Mouse (Mus musculus): ENCODE results near the gene Krtap6-1.
"Not testable (repeated sequence)": the region's sequence is repeated elsewhere in the genome, so short reads cannot be mapped to it uniquely, and the experiment has no call there.

The Krtap6-1 gene

DNA sequence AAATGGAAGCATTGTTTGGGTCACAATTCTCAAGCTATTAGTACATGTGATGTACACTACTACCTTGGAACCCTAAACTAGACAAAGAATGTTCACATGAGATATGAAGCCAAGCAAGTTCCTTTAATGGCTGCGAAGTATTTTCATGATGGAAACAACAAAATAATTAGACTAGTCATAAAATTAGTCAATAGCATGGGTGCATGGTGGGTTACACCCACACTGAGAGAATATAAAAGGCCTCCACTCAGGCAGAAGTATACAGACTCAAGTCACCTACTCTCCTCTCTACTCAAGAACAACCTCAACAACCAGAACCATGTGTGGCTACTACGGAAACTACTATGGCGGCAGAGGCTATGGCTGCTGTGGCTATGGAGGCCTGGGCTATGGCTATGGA lies at the start of gene Krtap6-1:
TSS of gene Krtap6-1 (plus strand) at position 301 of the 400 bp plus-strand sequence.
- DNase-seq (ENCODE audit: low spot score): not testable (repeated sequence)

- no peak for DNase-seq (ENCODE audit: low spot score)
Observed at GRCm38 (mm10) chr16:89010659-89011058, 20.8 kb upstream of the Krtap6-1 start, which contains the start of gene Krtap22-2. TSS of gene Krtap22-2 (minus strand) at chr16:89010759.

DNA sequence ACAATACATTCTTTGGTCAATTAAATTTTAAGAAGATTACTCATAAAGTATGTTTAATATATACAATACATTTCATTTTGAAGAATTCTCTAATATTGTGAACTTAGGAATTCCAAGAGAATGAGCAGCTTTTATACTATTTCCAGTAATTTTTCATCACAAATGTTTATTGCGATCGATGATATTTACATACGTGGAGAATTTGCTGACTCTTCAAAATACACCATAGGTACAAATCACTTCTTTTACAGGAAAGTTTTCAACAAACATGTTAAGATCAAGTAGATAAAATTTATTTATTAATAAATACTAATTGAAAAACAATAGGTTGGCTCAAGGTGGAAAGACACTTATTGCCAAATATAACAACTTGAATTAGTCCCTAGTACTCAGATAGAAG lies 17.5 kb upstream of the Krtap6-1 start:
- DNase-seq (ENCODE audit: low spot score): no peak

DNA sequence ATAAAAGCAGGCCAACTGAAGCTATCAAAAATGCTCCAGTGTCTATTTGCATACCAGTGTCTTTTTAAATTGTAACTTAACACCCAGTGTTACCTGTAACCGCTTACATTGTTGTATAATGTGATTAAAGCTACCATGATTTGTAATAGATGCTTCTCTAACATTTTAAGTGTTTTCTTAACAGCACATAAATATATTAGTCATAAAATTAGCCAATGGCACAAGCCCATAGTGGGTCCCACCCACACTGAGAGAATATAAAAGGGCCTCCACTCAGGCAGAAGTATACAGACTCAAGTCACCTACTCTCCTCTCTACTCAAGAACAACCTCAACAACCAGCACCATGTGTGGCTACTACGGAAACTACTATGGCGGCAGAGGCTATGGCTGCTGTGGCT lies 16.5 kb upstream of the Krtap6-1 start, which contains the start of gene Gm10229:
TSS of gene Gm10229 (plus strand) at position 301 of the 400 bp plus-strand sequence.
- not testable (repeated sequence) for DNase-seq (ENCODE audit: low spot score)

- DNase-seq (ENCODE audit: low spot score): not testable (repeated sequence)
Observed at GRCm38 (mm10) chr16:89041372-89041771, 9.9 kb downstream of the Krtap6-1 start, which contains the start of gene Gm10228. TSS of gene Gm10228 (minus strand) at chr16:89041472.

- no peak for DNase-seq (ENCODE audit: low spot score)
Observed at GRCm38 (mm10) chr16:89047783-89048182, 16.3 kb downstream of the Krtap6-1 start, which contains the start of gene Krtap6-5. TSS of gene Krtap6-5 (minus strand) at chr16:89047883.

GRCm38 (mm10) chr16:89063902-89064301 lies 32.4 kb downstream of the Krtap6-1 start, which contains the start of gene 1110025L11Rik:
TSS of gene 1110025L11Rik (minus strand) at chr16:89064002.
- not testable (repeated sequence) for DNase-seq (ENCODE audit: low spot score)

- DNase-seq (ENCODE audit: low spot score): not testable (repeated sequence)
Observed at GRCm38 (mm10) chr16:89071041-89071440, 39.5 kb downstream of the Krtap6-1 start.

Measured in yolk sac, embryonic 10.5 days (tissue).